Mouse (Mus musculus): ENCODE measurements at regions not wholly inside any gene's neighbourhood (a gene's known extent, or its start where the extent isn't known, plus 50 kb on each side); places are given as distances from the start of the nearest gene placed in this dataset.
A peak's percentile ranks its signal among the peaks of the same experiment; 100 is the strongest.

GRCm38 (mm10) chr14:21932771-21933170 is 56.6 kb downstream of the Zfp503 start:
- H3K27ac ChIP-seq (ENCODE audit: low read depth) = no peak overlapping the region
- no peaks in the 10 kb centered on the region for H3K9me3 ChIP-seq (replicated peaks; ENCODE audit: control insufficient read depth, low read length)
- no peak overlapping the region for H3K9ac ChIP-seq (replicated peaks; ENCODE audit: low read depth, low read length)
- H3K4me1 ChIP-seq (ENCODE audit: control insufficient read depth, insufficient read depth) = no peaks in the 10 kb centered on the region
- no peak overlapping the region for H3K4me2 ChIP-seq (ENCODE audit: low read depth, low read length)
- H3K27me3 ChIP-seq (ENCODE audit: control insufficient read depth, insufficient read depth, low read length) = no peaks in the 10 kb centered on the region
- DNase-seq (ENCODE audit: low spot score) (no peak), ATAC-seq (ENCODE audit: insufficient read depth, low read depth) (no peak)
- H3K4me3 ChIP-seq (ENCODE audit: low read depth, low read length) = no peak overlapping the region
- no peaks in the 10 kb centered on the region for H3K36me3 ChIP-seq (replicated peaks; ENCODE audit: control insufficient read depth, insufficient read depth, low read length)
- 65% methylated on average over 2 of the region's 2 CpGs for WGBS
- TF ChIP-seq EP300 (IDR thresholded peaks at IDR 0.05; ENCODE audit: low read depth) = no peak
- TF ChIP-seq CTCF (IDR thresholded peaks at IDR 0.05; ENCODE audit: low read depth) = no peak

GRCm38 (mm10) chr14:21931944-21932343 is 57.5 kb downstream of the Zfp503 start:
- no peak overlapping the region for H3K4me2 ChIP-seq (ENCODE audit: low read depth, low read length)
- no peak overlapping the region for H3K9ac ChIP-seq (replicated peaks; ENCODE audit: low read depth, low read length)
- H3K9me3 ChIP-seq (replicated peaks; ENCODE audit: control insufficient read depth, low read length) = no peaks in the 10 kb centered on the region
- H3K4me1 ChIP-seq (ENCODE audit: control insufficient read depth, insufficient read depth) = no peaks in the 10 kb centered on the region
- TF ChIP-seq CTCF (IDR thresholded peaks at IDR 0.05; ENCODE audit: low read depth) (no peak), EP300 (IDR thresholded peaks at IDR 0.05; ENCODE audit: low read depth) (no peak)
- no peaks in the 10 kb centered on the region for H3K36me3 ChIP-seq (replicated peaks; ENCODE audit: control insufficient read depth, insufficient read depth, low read length)
- H3K27me3 ChIP-seq (ENCODE audit: control insufficient read depth, insufficient read depth, low read length) = no peaks in the 10 kb centered on the region
- H3K27ac ChIP-seq (ENCODE audit: low read depth) = no peak overlapping the region
- no peak overlapping the region for H3K4me3 ChIP-seq (ENCODE audit: low read depth, low read length)
- ATAC-seq (ENCODE audit: insufficient read depth, low read depth) (no peak), DNase-seq (ENCODE audit: low spot score) (no peak)
- WGBS = 50% methylated on average over 7 of the region's 7 CpGs

GRCm38 (mm10) chr14:21929048-21929447 is 60.4 kb downstream of the Zfp503 start:
- no peak overlapping the region for H3K27ac ChIP-seq (ENCODE audit: low read depth)
- H3K27me3 ChIP-seq (ENCODE audit: control insufficient read depth, insufficient read depth, low read length) = no peaks in the 10 kb centered on the region
- H3K4me1 ChIP-seq (ENCODE audit: control insufficient read depth, insufficient read depth) = no peaks in the 10 kb centered on the region
- H3K4me3 ChIP-seq (ENCODE audit: low read depth, low read length) = no peak overlapping the region
- TF ChIP-seq EP300 (IDR thresholded peaks at IDR 0.05; ENCODE audit: low read depth) (no peak), CTCF (IDR thresholded peaks at IDR 0.05; ENCODE audit: low read depth) (no peak)
- ATAC-seq (ENCODE audit: insufficient read depth, low read depth) (no peak), DNase-seq (ENCODE audit: low spot score) (no peak)
- 64% methylated on average over 5 of the region's 5 CpGs for WGBS
- no peak overlapping the region for H3K9ac ChIP-seq (replicated peaks; ENCODE audit: low read depth, low read length)
- H3K9me3 ChIP-seq (replicated peaks; ENCODE audit: control insufficient read depth, low read length) = no peaks in the 10 kb centered on the region
- no peak overlapping the region for H3K4me2 ChIP-seq (ENCODE audit: low read depth, low read length)
- no peaks in the 10 kb centered on the region for H3K36me3 ChIP-seq (replicated peaks; ENCODE audit: control insufficient read depth, insufficient read depth, low read length)

GRCm38 (mm10) chr14:21916671-21917070 is 67.9 kb upstream of the Comtd1 start:
- H3K4me3 ChIP-seq (ENCODE audit: low read depth, low read length) = no peak overlapping the region
- no peak overlapping the region for H3K27ac ChIP-seq (ENCODE audit: low read depth)
- ATAC-seq (ENCODE audit: insufficient read depth, low read depth) = no peak
- H3K9ac ChIP-seq (replicated peaks; ENCODE audit: low read depth, low read length) = no peak overlapping the region
- H3K9me3 ChIP-seq (replicated peaks; ENCODE audit: control insufficient read depth, low read length) = no peaks in the 10 kb centered on the region
- TF ChIP-seq CTCF (IDR thresholded peaks at IDR 0.05; ENCODE audit: low read depth) = no peak
- TF ChIP-seq EP300 (IDR thresholded peaks at IDR 0.05; ENCODE audit: low read depth) = no peak
- no peaks in the 10 kb centered on the region for H3K4me1 ChIP-seq (ENCODE audit: control insufficient read depth, insufficient read depth)
- 72% methylated on average over 3 of the region's 3 CpGs for WGBS
- H3K4me2 ChIP-seq (ENCODE audit: low read depth, low read length) = no peak overlapping the region
- DNase-seq (ENCODE audit: low spot score) = no peak
- no peaks in the 10 kb centered on the region for H3K36me3 ChIP-seq (replicated peaks; ENCODE audit: control insufficient read depth, insufficient read depth, low read length)
- H3K27me3 ChIP-seq (ENCODE audit: control insufficient read depth, insufficient read depth, low read length) = no peaks in the 10 kb centered on the region

DNA sequence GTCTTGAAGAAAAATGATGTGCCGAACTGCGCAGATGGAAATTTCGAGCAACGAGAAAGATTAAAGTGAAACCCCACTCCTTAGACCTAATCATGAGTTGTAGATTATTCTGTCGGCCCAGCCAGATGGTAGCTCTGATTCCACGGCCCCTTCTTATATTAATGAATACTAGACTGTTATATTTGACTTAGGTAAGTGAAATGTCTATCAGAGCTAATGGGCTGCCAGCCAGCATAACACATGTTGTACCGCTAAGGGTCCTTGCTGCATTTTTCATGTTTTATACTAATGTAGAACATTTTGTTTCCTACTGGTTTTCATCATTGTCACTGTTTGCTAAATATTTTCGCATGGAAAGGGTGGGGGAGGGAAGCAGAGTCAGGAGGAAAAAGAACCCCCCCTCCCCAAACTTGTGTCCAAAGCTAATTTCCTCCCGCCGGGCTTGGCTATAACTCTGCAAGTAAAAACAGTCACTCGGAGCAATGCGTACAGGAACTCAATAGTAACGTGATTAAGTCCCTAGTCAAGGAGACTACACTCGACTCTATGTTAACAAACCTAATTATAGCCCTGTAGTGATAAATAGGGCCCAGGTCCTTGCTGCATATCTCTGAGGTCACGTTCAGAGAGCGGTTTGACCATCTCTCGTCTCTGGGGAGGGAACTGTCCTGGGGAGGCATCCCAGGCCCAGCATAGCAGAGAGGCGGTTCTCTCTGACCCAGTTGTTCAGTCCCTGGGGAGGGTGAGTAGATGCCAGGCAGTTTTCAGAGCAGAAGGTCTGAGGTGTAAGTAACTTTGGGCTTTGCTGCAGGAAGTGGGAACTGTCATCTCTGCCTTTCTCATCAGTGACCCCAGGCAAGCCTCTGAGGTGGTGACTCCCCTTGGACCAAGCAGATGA is 56.0 kb upstream of the Comtd1 start:
- Histone ChIP-seq H3K9me3 (replicated peaks; ENCODE audit: control insufficient read depth, low read length) (no peaks in the 10 kb centered on the region), H3K4me3 (ENCODE audit: low read depth, low read length) (no peak overlapping the region), H3K4me1 (ENCODE audit: control insufficient read depth, insufficient read depth) (peaks cover 15% of the 10 kb centered on the region), H3K4me2 (ENCODE audit: low read depth, low read length) (peak overlapping the region; percentile 49), H3K9ac (replicated peaks; ENCODE audit: low read depth, low read length) (no peak overlapping the region), H3K27ac (ENCODE audit: low read depth) (no peak overlapping the region), H3K36me3 (replicated peaks; ENCODE audit: control insufficient read depth, insufficient read depth, low read length) (no peaks in the 10 kb centered on the region), H3K27me3 (ENCODE audit: control insufficient read depth, insufficient read depth, low read length) (no peaks in the 10 kb centered on the region)
- TF ChIP-seq CTCF (IDR thresholded peaks at IDR 0.05; ENCODE audit: low read depth) (no peak), EP300 (IDR thresholded peaks at IDR 0.05; ENCODE audit: low read depth) (no peak)
- 19% methylated on average over 18 of the region's 18 CpGs for WGBS
- ATAC-seq (ENCODE audit: insufficient read depth, low read depth) (peak; percentile 61), DNase-seq (ENCODE audit: low spot score) (peak; percentile 64)
